Mouse (Mus musculus) kidney, adult 2 months (tissue): ENCODE data around the gene Sox5.

ENCODE experiments used
- CTCF ChIP-seq: fragments of 200-500 bp; conservative IDR thresholded peaks from 2 replicates; pipeline ENCODE4 v1.5.1; 2011; ENCODE audit warnings: low read depth, mild to moderate bottlenecking, control low read depth, low read length, moderate library complexity, mixed read lengths; ENCODE audit not compliant: insufficient read depth, insufficient read length
- POLR2A ChIP-seq: fragments of 200-500 bp; IDR thresholded peaks from one replicate; pipeline ENCODE4 v1.6.1; 2011; ENCODE audit warnings: low read depth, low read length, control low read depth

DNA sequence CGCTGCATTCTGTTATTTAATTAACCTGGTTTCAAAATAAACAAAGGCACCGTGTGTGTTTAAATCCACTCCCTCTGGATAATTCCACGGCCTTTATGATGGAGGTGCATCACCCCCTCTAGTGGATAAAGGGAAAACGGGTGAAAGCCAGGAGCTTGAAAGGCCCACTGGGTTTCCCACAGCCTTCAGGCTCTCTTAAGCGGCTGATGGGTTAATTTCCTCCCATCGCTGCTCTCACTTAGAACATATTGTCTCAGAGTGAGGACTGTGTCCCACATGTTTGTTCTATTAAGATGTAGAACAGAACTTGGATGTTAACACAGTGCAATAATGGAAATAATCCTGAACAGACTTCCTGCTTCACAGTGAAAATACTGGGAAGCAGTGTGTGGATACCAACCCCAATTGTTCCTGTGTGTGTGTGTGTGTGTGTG is 33.2 kb upstream of the Sox5 start:
- TF ChIP-seq CTCF (peak; percentile 55), POLR2A (no peak)
